Mouse (Mus musculus) gastrocnemius, postnatal 36 days (tissue): ENCODE results near the gene Hspb3. TPM values are rescaled to one million over a fixed set of nuclear protein-coding genes. Genes with fewer than 3 reads are reported as not detected.

Source experiments
- DNase-seq, 2 experiments: peaks; one replicate each; pipeline ENCODE4 v3.0.0; 2022
- intact Hi-C: fragments of 180-260 bp; cut with DNase I; formaldehyde crosslinking; loops from one replicate; pipeline ENCODE4 v1.15.1; 2025
- long read RNA-seq, 2 experiments: library from polyadenylated mRNA; stranded (forward); transcript quantifications; one replicate each; pipeline ENCODE4 v2.0.0; 2021
- total RNA-seq, 2 experiments: library from RNA; stranded (reverse); gene quantifications; 2 replicates each; pipeline ENCODE4 v1.2.3; 2021

The Hspb3 gene
- 10 to 100 TPM; 40.3 to 40.8 TPM for total RNA-seq
- long read RNA-seq, experiment 1, transcript Hspb3-201 (1 exons, 781 nt), result major isoform, 62 of 62 reads
- long read RNA-seq, experiment 1, partial matches to known transcripts, result 0 of 62 reads
- long read RNA-seq, experiment 1, other reads (novel, unspliced or antisense), result 0 of 62 reads
- long read RNA-seq, experiment 2, transcript Hspb3-201 (1 exons, 781 nt), result major isoform, 53 of 53 reads
- long read RNA-seq, experiment 2, partial matches to known transcripts, result 0 of 53 reads
- long read RNA-seq, experiment 2, other reads (novel, unspliced or antisense), result 0 of 53 reads

- DNase-seq, result peak; percentile 55 to 58
- intact Hi-C loops, result no loop called here
Observed at GRCm38 (mm10) chr13:113663151-113663779, at the start of gene Hspb3. Hspb3 (minus strand) TSS chr13:113663676.

DNA sequence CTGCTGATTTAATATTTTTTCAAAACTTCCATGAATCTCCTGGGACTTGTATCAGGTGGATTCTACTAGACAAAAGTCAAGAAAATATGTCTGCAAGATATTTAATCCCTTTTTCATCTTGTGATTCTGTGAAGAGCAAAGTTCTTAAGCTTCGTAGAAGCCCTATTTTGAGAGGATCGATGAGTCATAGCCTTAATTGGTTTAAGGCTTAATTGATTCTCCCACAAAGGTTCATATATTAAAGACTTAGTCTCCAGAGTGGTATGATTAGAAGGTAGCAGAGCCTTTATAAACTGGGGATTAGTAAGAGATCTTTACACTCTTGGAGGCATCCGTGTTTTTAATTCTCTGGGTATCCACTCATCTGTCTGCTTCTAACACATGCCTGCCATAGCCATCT, 49.7 kb upstream of the Hspb3 start:
- intact Hi-C loops, result no loop called here
- no peak for DNase-seq

- intact Hi-C loops, result no loop called here
- DNase-seq, result no peak
Observed at GRCm38 (mm10) chr13:113706183-113706582, 42.7 kb upstream of the Hspb3 start.

DNA sequence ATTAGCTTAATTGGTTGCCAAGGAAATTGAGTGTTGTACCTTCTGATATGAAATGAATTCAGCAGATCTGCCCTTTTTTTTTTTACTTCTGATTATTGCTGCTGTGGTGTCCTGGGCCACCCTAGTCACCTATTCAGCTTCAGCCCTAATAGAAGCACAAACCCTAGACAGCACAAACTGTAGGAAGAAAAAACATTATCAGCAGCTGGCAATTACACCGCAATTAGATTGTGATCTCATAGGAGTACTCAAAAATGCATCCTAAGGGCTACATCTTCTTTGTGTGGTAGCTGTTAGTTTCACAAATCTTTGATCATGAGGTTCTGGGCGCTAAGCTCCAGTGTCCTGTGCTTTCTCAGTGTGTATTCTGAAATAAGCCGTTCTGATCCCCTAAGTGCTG, 37.7 kb upstream of the Hspb3 start:
- intact Hi-C loops, result no loop called here
- no peak for DNase-seq

GRCm38 (mm10) chr13:113699928-113700327, 36.5 kb upstream of the Hspb3 start:
- intact Hi-C loops, result no loop called here
- no peak for DNase-seq

DNA sequence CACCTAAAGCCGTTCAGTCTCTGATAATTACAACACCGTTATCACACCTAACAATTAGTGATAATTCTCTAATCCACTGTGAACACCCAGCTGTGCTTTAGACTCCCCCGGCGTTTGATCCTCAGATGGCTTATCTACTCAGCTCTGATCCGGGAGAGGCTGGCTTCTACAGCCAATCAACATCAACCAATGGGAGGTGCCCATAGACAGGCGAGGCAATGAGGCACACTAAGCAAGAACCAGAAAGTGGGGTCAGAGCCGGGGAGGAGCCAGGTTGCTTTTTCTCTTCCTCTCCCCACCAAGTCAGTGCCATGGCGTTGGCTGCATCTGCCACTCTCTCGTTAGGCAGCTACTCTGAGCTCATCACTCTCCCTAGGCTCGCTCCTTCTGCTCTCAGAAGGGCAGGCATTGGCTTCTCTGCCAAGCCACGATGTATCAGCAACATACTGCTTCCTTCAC, 36.0 kb upstream of the Hspb3 start:
- DNase-seq, result no peak
- intact Hi-C loops, result no loop called here

- intact Hi-C loops, result no loop called here
- no peak for DNase-seq
Observed at GRCm38 (mm10) chr13:113696838-113697321, 33.4 kb upstream of the Hspb3 start.

- peak in 1 of 2 experiments; percentile 10 for DNase-seq
- intact Hi-C loops, result loop anchor here (2.0 kb wide), 1 partner anchor 171 kb away; no protein-coding TSS in a partner anchor
Observed at GRCm38 (mm10) chr13:113693383-113693782, 29.9 kb upstream of the Hspb3 start.

GRCm38 (mm10) chr13:113691644-113692043, 28.2 kb upstream of the Hspb3 start:
- no peak for DNase-seq
- intact Hi-C loops, result loop anchor here (2.0 kb wide), 1 partner anchor 173 kb away; no protein-coding TSS in a partner anchor

GRCm38 (mm10) chr13:113689883-113690282, 26.4 kb upstream of the Hspb3 start:
- DNase-seq, result no peak
- intact Hi-C loops, result loop anchor here (5.0 kb wide), 1 partner anchor 102 kb away; the partner anchor contains the start of gene Arl15

DNA sequence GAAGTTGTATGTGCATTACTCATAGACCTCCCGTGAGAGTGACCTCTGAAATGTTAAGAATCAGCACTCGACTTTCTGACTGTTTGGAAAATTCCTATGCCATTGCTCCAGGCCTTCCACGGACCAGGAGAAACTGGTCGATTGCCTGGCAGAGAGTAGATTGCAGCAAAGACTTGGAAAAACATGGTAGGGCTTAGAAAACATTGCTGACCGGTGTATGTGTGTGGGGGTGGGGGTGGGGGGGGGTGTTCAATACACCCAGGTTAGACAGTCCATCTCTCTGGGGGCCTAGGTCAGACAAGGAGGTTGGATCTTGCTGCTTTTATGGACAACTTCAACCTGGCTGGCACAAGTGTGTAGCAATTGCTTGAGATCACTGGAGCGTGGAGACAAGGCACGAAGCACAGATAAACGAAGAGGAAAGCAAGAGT, 23.2 kb upstream of the Hspb3 start:
- intact Hi-C loops, result loop anchor here (5.0 kb wide), 1 partner anchor 106 kb away; the partner anchor contains the start of gene Arl15
- DNase-seq, result no peak

GRCm38 (mm10) chr13:113682821-113683220, 19.3 kb upstream of the Hspb3 start:
- DNase-seq, result no peak
- intact Hi-C loops, result no loop called here

GRCm38 (mm10) chr13:113680646-113681045, 17.2 kb upstream of the Hspb3 start:
- intact Hi-C loops, result no loop called here
- DNase-seq, result no peak

DNA sequence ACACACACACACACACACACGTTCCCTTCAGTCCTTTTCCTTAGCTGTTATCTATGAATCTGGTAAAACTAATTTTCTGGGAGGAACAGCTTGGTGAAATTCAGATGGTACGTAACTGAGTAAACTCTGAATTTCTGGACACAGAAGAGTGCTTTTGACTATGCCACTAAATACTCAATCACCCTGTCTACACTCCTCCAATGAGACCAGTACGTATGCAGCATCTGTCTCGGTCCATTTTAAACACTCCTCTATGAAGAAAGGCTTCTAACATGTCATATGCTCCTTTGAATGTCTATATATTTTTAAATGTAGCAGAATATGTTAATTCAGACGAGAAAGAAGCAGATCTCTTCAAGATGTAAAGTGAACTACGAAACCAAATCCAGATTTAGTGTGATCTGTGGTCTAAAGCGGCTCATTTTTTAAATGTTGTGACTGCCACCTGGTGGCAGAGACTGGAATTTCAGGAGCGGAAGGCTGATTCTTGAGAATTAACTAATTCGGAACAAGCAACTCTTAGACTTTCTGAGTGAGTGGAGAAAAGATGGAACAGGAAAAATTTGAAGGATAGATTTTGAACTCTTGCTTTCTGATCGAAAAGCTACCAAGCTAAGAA, 6.1 kb upstream of the Hspb3 start:
- intact Hi-C loops, result loop anchor here (1.0 to 5.0 kb wide), 2 partner anchors 30 to 402 kb away; no protein-coding TSS in a partner anchor
- DNase-seq, result peak; percentile 29 to 50

- DNase-seq, result no peak
Observed at GRCm38 (mm10) chr13:113663883-113664282, 407 bp upstream of the Hspb3 start.

GRCm38 (mm10) chr13:113661826-113662271, 1.6 kb downstream of the Hspb3 start:
- intact Hi-C loops, result no loop called here
- DNase-seq, result peak; percentile 24 to 30

More at GRCm38 (mm10) chr13:113663883-113664282, 407 bp upstream of the Hspb3 start:
- intact Hi-C loops, result no loop called here

DNA sequence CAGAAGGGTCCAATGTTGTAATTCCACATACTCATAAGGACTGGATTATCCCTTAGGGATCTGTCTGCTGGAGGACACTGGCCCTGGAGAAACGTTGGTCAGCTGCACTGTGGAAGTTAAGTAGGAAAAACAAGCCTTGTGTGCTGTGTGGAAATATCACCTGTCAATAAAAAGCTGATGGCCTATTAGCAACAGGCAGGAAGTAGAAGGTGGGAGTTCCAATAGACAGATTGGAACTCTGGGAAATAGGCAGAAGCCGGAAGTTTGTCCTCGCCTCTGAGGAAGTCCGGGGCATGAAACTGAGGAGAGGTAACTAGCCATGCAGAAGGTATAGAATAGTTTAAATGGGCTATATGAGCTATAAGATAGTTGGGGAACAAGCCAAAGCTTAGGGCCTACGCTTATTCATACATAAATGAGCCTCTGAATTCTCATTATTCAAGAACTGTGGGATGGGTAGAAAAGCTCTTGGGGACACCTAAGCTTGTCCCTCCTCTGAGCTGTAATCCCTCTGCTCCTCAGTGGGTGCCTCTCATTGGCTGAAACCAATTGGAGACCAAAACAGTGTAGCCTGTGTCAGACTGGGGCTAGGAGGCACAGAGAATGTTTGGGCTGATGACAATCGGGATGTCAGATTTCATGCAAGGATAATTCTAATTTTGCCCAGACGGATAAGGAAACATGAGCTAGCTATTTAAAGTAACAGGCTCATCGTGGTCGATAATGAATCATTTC, 2.7 kb downstream of the Hspb3 start:
- DNase-seq, result no peak
- intact Hi-C loops, result no loop called here

DNA sequence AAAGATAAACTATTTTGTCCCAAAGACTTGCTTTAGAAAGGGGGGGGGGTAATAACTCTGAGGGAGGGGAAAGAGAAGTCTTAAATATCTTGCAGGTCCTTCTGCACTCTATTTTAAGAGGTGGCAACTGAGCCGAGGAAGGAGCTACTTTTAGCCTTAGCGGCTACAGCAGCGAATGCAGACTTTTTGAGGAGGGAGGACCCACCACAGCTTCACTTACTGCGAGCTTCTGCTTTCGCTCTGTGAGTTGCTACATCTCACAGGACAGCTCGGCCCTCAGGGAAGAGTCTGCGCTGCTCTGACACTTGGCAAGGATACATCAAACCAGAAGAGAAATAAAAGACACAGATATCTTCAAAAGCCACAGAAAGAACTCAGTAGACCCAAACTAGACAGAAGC, 6.3 kb downstream of the Hspb3 start:
- intact Hi-C loops, result no loop called here
- no peak for DNase-seq

DNA sequence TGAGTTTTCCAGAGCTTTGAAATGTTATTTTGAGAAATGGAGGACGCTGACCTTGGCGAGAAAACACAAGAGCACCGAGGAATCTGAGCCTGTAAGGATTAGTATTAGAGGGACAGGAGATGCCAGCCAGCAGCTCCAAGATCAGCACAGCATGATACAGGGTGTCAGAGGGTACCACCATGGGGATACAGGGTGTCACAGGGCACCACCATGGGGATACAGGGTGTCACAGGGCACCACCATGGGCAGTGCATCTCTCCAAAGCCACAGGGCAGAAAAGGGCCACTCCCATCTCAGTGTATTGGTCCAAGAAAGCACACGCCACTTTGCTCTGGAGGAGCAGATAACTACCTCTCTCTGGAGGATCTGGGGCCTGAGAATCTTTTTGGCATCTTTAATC, 6.8 kb downstream of the Hspb3 start:
- no peak for DNase-seq

GRCm38 (mm10) chr13:113655511-113655910, 8.0 kb downstream of the Hspb3 start:
- no peak for DNase-seq
- intact Hi-C loops, result no loop called here

More for the DNA sequence above, 6.8 kb downstream of the Hspb3 start:
- intact Hi-C loops, result no loop called here
